Mouse (Mus musculus): ENCODE measurements around the gene Cdh7. TPM values are rescaled to one million over a fixed set of nuclear protein-coding genes. Genes with fewer than 3 reads are reported as not detected.

The Cdh7 gene
- total and polyA plus RNA-seq, 3 experiments: not detected

- Histone ChIP-seq H3K79me2 (ENCODE audit: control insufficient read depth, insufficient read depth, low read length, poor library complexity) (no peaks in the 10 kb centered on the region), H3K9ac (ENCODE audit: control insufficient read depth, low read depth, low read length, poor library complexity, severe bottlenecking) (no peak overlapping the region), H3K27ac (ENCODE audit: control insufficient read depth, low read depth, low read length) (no peak overlapping the region), H3K4me1 (ENCODE audit: control insufficient read depth in 1 of 2, insufficient read depth in 2 of 2, low read length in 2 of 2) (no peaks in the 10 kb centered on the region), H3K4me3 (ENCODE audit: control insufficient read depth in 1 of 2, insufficient read depth in 1 of 2, low read depth in 2 of 2, low read length in 2 of 2) (no peak overlapping the region), H3K27me3 (ENCODE audit: control insufficient read depth in 1 of 2, insufficient read depth in 2 of 2, low read length in 2 of 2) (no peaks in the 10 kb centered on the region), H3K36me3 (ENCODE audit: control insufficient read depth in 1 of 2, insufficient read depth in 2 of 2, low read length in 2 of 2) (no peaks in the 10 kb centered on the region), H3K9me3 (replicated peaks; ENCODE audit: insufficient read depth, low read length) (no peaks in the 10 kb centered on the region)
- no peak for TF ChIP-seq KAT2A (conservative IDR thresholded peaks at IDR 0.05; ENCODE audit: low read depth, low read length)
- TF ChIP-seq GABPA (IDR thresholded peaks at IDR 0.05; ENCODE audit: low read depth, low read length): no peak
- TF ChIP-seq SIN3A (IDR thresholded peaks at IDR 0.05; ENCODE audit: low read length): no peak
- no peak for TF ChIP-seq RAD21 (IDR thresholded peaks at IDR 0.05; ENCODE audit: low read depth, low read length)
- no peak for TF ChIP-seq CHD2 (IDR thresholded peaks at IDR 0.05; ENCODE audit: low read length)
- TF ChIP-seq BHLHE40 (IDR thresholded peaks at IDR 0.05; ENCODE audit: borderline replicate concordance, low read depth, low read length): no peak
- TF ChIP-seq MYC (IDR thresholded peaks at IDR 0.05; ENCODE audit: low read depth, low read length): no peak
- TF ChIP-seq MAFK (IDR thresholded peaks at IDR 0.05; ENCODE audit: borderline replicate concordance, low read depth, low read length): no peak
- TF ChIP-seq ZNF384 (IDR thresholded peaks at IDR 0.05; ENCODE audit: low read depth, low read length): no peak
- TF ChIP-seq ZC3H11A (IDR thresholded peaks at IDR 0.05; ENCODE audit: low read depth, low read length): no peak
- TF ChIP-seq MAZ (IDR thresholded peaks at IDR 0.05; ENCODE audit: low read depth, low read length): no peak
- no peak for TF ChIP-seq ZMIZ1 (IDR thresholded peaks at IDR 0.05; ENCODE audit: low read depth, low read length)
- TF ChIP-seq JUND (IDR thresholded peaks at IDR 0.05; ENCODE audit: low read depth, low read length): no peak
- TF ChIP-seq NELFE (IDR thresholded peaks at IDR 0.05; ENCODE audit: low read depth, low read length): no peak
- no peak for TF ChIP-seq MYB (IDR thresholded peaks at IDR 0.05; ENCODE audit: low read depth, low read length)
- no peak for TF ChIP-seq SMC3 (IDR thresholded peaks at IDR 0.05; ENCODE audit: low read depth, low read length)
- no peak for TF ChIP-seq TCF12 (IDR thresholded peaks at IDR 0.05; ENCODE audit: low read depth, low read length)
- TF ChIP-seq POLR2AphosphoS5 (IDR thresholded peaks at IDR 0.05; ENCODE audit: borderline replicate concordance, low read depth, low read length): no peak
- no peak for TF ChIP-seq RCOR1 (IDR thresholded peaks at IDR 0.05; ENCODE audit: low read depth, low read length)
- TF ChIP-seq POLR2AphosphoS2 (IDR thresholded peaks at IDR 0.05; ENCODE audit: low read length): no peak
- DNase-seq (ENCODE audit: low read depth, low spot score): no peak
Measured at GRCm38 (mm10) chr1:110056317-110056716, 74.1 kb downstream of the Cdh7 start.

DNA sequence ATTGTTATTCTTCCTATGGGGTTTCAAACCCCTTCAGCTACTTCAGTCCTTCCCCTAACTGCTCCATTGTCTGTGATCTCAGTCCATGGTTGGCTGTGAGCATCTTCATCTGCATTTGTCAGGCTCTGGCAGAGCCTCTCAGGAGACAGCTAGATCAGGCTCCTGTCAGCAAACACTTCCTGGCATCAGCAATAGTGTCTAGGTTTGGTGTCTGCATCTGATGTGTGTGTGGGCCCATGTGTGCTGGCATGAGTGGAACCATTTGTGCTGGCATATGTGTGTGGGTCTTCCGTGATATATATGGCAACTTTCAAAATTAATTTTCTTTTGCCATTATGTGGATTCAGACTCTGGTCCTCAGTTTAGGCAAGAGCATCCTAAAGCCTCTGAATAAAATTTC, 85.2 kb downstream of the Cdh7 start:
- no peaks in the 10 kb centered on the region for H3K27me3 ChIP-seq (ENCODE audit: control insufficient read depth in 1 of 2, insufficient read depth in 2 of 2, low read length in 2 of 2)
- DNase-seq (ENCODE audit: low read depth, low spot score): no peak
- TF ChIP-seq RCOR1 (IDR thresholded peaks at IDR 0.05; ENCODE audit: low read depth, low read length) (no peak), ZNF384 (IDR thresholded peaks at IDR 0.05; ENCODE audit: low read depth, low read length) (no peak), USF1 (IDR thresholded peaks at IDR 0.05; ENCODE audit: low read depth, low read length) (no peak), BHLHE40 (IDR thresholded peaks at IDR 0.05; ENCODE audit: borderline replicate concordance, low read depth, low read length) (no peak), ETS1 (IDR thresholded peaks at IDR 0.05; ENCODE audit: low read depth, low read length) (no peak), KAT2A (conservative IDR thresholded peaks at IDR 0.05; ENCODE audit: low read depth, low read length) (no peak)
- H3K79me2 ChIP-seq (ENCODE audit: control insufficient read depth, insufficient read depth, low read length, poor library complexity): no peaks in the 10 kb centered on the region
- no peaks in the 10 kb centered on the region for H3K36me3 ChIP-seq (ENCODE audit: control insufficient read depth in 1 of 2, insufficient read depth in 2 of 2, low read length in 2 of 2)
- no peak overlapping the region for H3K27ac ChIP-seq (ENCODE audit: control insufficient read depth, low read depth, low read length)
- no peaks in the 10 kb centered on the region for H3K9me3 ChIP-seq (replicated peaks; ENCODE audit: insufficient read depth, low read length)
- H3K4me1 ChIP-seq (ENCODE audit: control insufficient read depth in 1 of 2, insufficient read depth in 2 of 2, low read length in 2 of 2): no peaks in the 10 kb centered on the region
- no peak overlapping the region for H3K4me3 ChIP-seq (ENCODE audit: control insufficient read depth in 1 of 2, insufficient read depth in 1 of 2, low read depth in 2 of 2, low read length in 2 of 2)
- H3K9ac ChIP-seq (ENCODE audit: control insufficient read depth, low read depth, low read length, poor library complexity, severe bottlenecking): no peak overlapping the region

All from MEL (cell line).